Mouse (Mus musculus): ENCODE data around the gene Zfp143. TPM values are rescaled to one million over a fixed set of nuclear protein-coding genes. Genes with fewer than 3 reads are reported as not detected.
"Not testable (repeated sequence)": the region's sequence is repeated elsewhere in the genome, so short reads cannot be mapped to it uniquely, and the experiment has no call there.

The Zfp143 gene
- total and polyA plus RNA-seq, 3 experiments = 13.9 to 15.7 TPM; not detected in 1

DNA sequence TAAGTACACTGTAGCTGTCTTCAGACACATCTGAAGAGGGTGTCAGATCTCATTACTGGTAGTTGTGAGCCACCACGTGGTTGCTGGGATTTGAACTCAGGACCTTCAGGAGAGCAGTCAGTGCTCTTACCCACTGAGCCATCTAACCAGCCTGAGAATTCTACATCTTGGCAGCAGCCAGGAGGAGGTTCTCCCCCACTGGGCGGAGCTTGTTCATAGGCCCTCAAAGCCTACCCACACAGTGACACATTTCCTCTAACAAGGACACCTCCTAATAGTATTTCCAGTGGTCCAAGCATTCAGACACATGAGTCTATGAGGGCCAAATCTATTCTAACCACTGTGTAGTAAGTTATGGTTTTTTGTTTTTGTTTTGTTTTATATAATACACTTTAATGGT is 67.5 kb downstream of the Zfp143 start:
- TF ChIP-seq TBP (IDR thresholded peaks at IDR 0.05; ENCODE audit: low read depth, low read length) (peak; percentile 94), USF2 (IDR thresholded peaks at IDR 0.05; ENCODE audit: borderline replicate concordance in 1 of 2, insufficient read depth in 1 of 2, low read depth in 1 of 2, low read length in 2 of 2) (no peak), RAD21 (IDR thresholded peaks at IDR 0.05; ENCODE audit: low read depth, low read length) (no peak), ELF1 (IDR thresholded peaks at IDR 0.05; ENCODE audit: low read depth, low read length) (no peak), CHD1 (IDR thresholded peaks at IDR 0.05; ENCODE audit: low read depth, low read length) (no peak), POLR2AphosphoS5 (IDR thresholded peaks at IDR 0.05; ENCODE audit: borderline replicate concordance, low read depth, low read length) (no peak), KAT2A (conservative IDR thresholded peaks at IDR 0.05; ENCODE audit: low read depth, low read length) (no peak), POLR2AphosphoS2 (IDR thresholded peaks at IDR 0.05; ENCODE audit: low read length) (no peak)
- H3K4me1 ChIP-seq (ENCODE audit: control insufficient read depth in 1 of 2, insufficient read depth in 2 of 2, low read length in 2 of 2) = peaks cover 0 to 9% of the 10 kb centered on the region in 2 experiments; a peak in 2 of 4 replicates
- peak; percentile 46 for DNase-seq (ENCODE audit: low read depth, low spot score)
- H3K79me2 ChIP-seq (ENCODE audit: control insufficient read depth, insufficient read depth, low read length, poor library complexity) = peaks cover 26% of the 10 kb centered on the region
- no peak overlapping the region for H3K27ac ChIP-seq (ENCODE audit: control insufficient read depth, low read depth, low read length)
- H3K4me3 ChIP-seq (ENCODE audit: control insufficient read depth in 1 of 2, insufficient read depth in 1 of 2, low read depth in 2 of 2, low read length in 2 of 2) = no peak overlapping the region
- H3K27me3 ChIP-seq (ENCODE audit: control insufficient read depth in 1 of 2, insufficient read depth in 2 of 2, low read length in 2 of 2) = no peaks in the 10 kb centered on the region
- H3K9me3 ChIP-seq (replicated peaks; ENCODE audit: insufficient read depth, low read length) = no peaks in the 10 kb centered on the region
- peaks cover 21 to 41% of the 10 kb centered on the region in 2 experiments for H3K36me3 ChIP-seq (ENCODE audit: control insufficient read depth in 1 of 2, insufficient read depth in 2 of 2, low read length in 2 of 2)
- H3K9ac ChIP-seq (ENCODE audit: control insufficient read depth, low read depth, low read length, poor library complexity, severe bottlenecking) = no peak overlapping the region

GRCm38 (mm10) chr7:110132272-110132671 is 71.3 kb downstream of the Zfp143 start:
- TF ChIP-seq CTCF (IDR thresholded peaks at IDR 0.05 in 2 of 3, conservative IDR thresholded peaks at IDR 0.05 in 1 of 3; ENCODE audit: control insufficient read depth in 1 of 3, insufficient read depth in 1 of 3, low read depth in 2 of 3, low read length in 3 of 3, poor library complexity in 1 of 3, severe bottlenecking in 1 of 3) = peak in 1 of 3 experiments; percentile 9; a peak in 1 of 6 replicates
- not testable (repeated sequence) for DNase-seq (ENCODE audit: low read depth, low spot score); H3K27ac ChIP-seq (ENCODE audit: control insufficient read depth, low read depth, low read length); H3K4me3 ChIP-seq (ENCODE audit: control insufficient read depth in 1 of 2, insufficient read depth in 1 of 2, low read depth in 2 of 2, low read length in 2 of 2); H3K9me3 ChIP-seq (replicated peaks; ENCODE audit: insufficient read depth, low read length); H3K9ac ChIP-seq (ENCODE audit: control insufficient read depth, low read depth, low read length, poor library complexity, severe bottlenecking); H3K4me1 ChIP-seq (ENCODE audit: control insufficient read depth in 1 of 2, insufficient read depth in 2 of 2, low read length in 2 of 2); H3K27me3 ChIP-seq (ENCODE audit: control insufficient read depth in 1 of 2, insufficient read depth in 2 of 2, low read length in 2 of 2); H3K79me2 ChIP-seq (ENCODE audit: control insufficient read depth, insufficient read depth, low read length, poor library complexity)
- peaks cover 8 to 52% of the 10 kb centered on the region in 2 experiments for H3K36me3 ChIP-seq (ENCODE audit: control insufficient read depth in 1 of 2, insufficient read depth in 2 of 2, low read length in 2 of 2)

DNA sequence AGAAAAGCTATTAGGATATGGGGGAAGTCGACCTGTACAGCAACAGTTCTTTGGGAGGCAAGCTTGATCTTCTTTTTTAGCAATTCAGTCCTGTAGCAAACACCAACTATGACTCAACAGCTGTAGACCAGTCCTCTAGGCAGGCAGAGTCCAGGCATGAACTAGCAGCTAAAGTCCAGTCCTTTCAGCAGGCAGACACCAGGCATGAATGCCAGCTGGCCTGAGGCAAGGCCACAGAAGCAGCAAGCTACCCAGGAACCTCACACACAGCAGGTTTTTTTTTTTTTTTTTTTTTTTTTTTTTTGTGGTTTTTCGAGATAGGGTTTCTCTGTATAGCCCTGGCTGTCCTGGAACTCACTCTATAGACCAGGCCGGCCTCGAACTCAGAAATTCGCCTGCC is 73.0 kb downstream of the Zfp143 start:
- Histone ChIP-seq H3K27ac (ENCODE audit: control insufficient read depth, low read depth, low read length) (no peak overlapping the region), H3K9me3 (replicated peaks; ENCODE audit: insufficient read depth, low read length) (no peaks in the 10 kb centered on the region), H3K4me3 (ENCODE audit: control insufficient read depth in 1 of 2, insufficient read depth in 1 of 2, low read depth in 2 of 2, low read length in 2 of 2) (no peak overlapping the region), H3K9ac (ENCODE audit: control insufficient read depth, low read depth, low read length, poor library complexity, severe bottlenecking) (no peak overlapping the region), H3K27me3 (ENCODE audit: control insufficient read depth in 1 of 2, insufficient read depth in 2 of 2, low read length in 2 of 2) (no peaks in the 10 kb centered on the region), H3K4me1 (ENCODE audit: control insufficient read depth in 1 of 2, insufficient read depth in 2 of 2, low read length in 2 of 2) (no peaks in the 10 kb centered on the region), H3K79me2 (ENCODE audit: control insufficient read depth, insufficient read depth, low read length, poor library complexity) (peaks cover 2% of the 10 kb centered on the region; the same call in 1 of the 2 replicates), H3K36me3 (ENCODE audit: control insufficient read depth in 1 of 2, insufficient read depth in 2 of 2, low read length in 2 of 2) (peaks cover 2 to 59% of the 10 kb centered on the region in 2 experiments)
- no peak for DNase-seq (ENCODE audit: low read depth, low spot score)
- no peak for TF ChIP-seq POLR2A (IDR thresholded peaks at IDR 0.05; ENCODE audit: control insufficient read depth in 1 of 2, insufficient read depth in 1 of 2, low read depth in 1 of 2, low read length in 2 of 2, poor library complexity in 1 of 2)
- peak; percentile 61; the same call in 1 of the 2 replicates for TF ChIP-seq ZNF384 (IDR thresholded peaks at IDR 0.05; ENCODE audit: low read depth, low read length)
